ENCODE assay signal across 7 mouse cellular contexts in genomic region chr2:130961851-130962250, GRCm38 (mm10). TPM values are rescaled to one million over a fixed set of nuclear protein-coding genes. Genes with fewer than 3 reads are reported as not detected.
DNase-seq lines count a peak whose midpoint lies in the region; TF ChIP-seq lines count a peak whose summit lies in the region.

No protein-coding gene starts in this region.

- no peak for TF ChIP-seq POLR2A in brain, embryonic 14.5 days (IDR thresholded peaks at IDR 0.05; ENCODE audit: borderline replicate concordance, extremely low read depth, insufficient read depth, insufficient read length, poor library complexity, severe bottlenecking)

- DNase-seq in kidney, postnatal 14 days = peak; percentile 30
- DNase-seq in kidney, adult 11 months = no peak
- peak; percentile 57 for DNase-seq in ES-CJ7 (ENCODE audit: low read depth, low spot score)
- DNase-seq in brain, embryonic 14.5 days (ENCODE audit: low read depth) = peak; percentile 70
- DNase-seq in kidney, postnatal 36 days = peak; percentile 21 to 37
- DNase-seq in ovary, adult 18-20 months (ENCODE audit: low spot score) = no peak
- no peak for DNase-seq in adrenal gland, postnatal 4 days (ENCODE audit: low spot score in 2 of 2)

- peak; percentile 37; the same call in 1 of the 2 replicates for TF ChIP-seq CTCF in brain, embryonic 14.5 days (IDR thresholded peaks at IDR 0.05; ENCODE audit: borderline replicate concordance, extremely low read depth, insufficient read depth, insufficient read length)

RNA-seq across cellular contexts. Expression of gene Atrn, which starts 55.6 kb away (rescaled TPM):
- polyA plus RNA-seq in brain, embryonic 14.5 days (2012; rRNA removed) = 25.9 and 37.7 TPM in 2 replicates
- 10 to 100 TPM; 37.7 to 37.8 TPM for total RNA-seq in adrenal gland, postnatal 4 days (2021)

RNA-seq across cellular contexts. Expression of gene 4930402H24Rik, which starts 55.6 kb away (rescaled TPM):
- 74.2 and 82.2 TPM in 2 replicates for polyA plus RNA-seq in brain, embryonic 14.5 days (2012; rRNA removed)
- total RNA-seq in adrenal gland, postnatal 4 days (2021) = 10 to 100 TPM; 30.1 to 32.7 TPM

Comparison
In these comparisons a context has a peak if more than half of its experiments do, and no peak if none do; other contexts are left out.
1. DNase-seq: peak in kidney, postnatal 14 days (single experiment), ES-CJ7 (single experiment), brain, embryonic 14.5 days (single experiment) and kidney, postnatal 36 days (2 of 2); none in kidney, adult 11 months (single experiment), ovary, adult 18-20 months (single experiment) and adrenal gland, postnatal 4 days (0 of 2).